Mouse (Mus musculus) stomach, postnatal 0 days (tissue): ENCODE results near the gene Defb23.

ENCODE experiments used
- CTCF ChIP-seq: IDR thresholded peaks from 2 replicates; pipeline ENCODE4 v1.5.1; 2016; ENCODE audit warnings: antibody characterized with exemption, low read depth, mild to moderate bottlenecking, moderate library complexity
- EP300 ChIP-seq: optimal IDR thresholded peaks from 2 replicates; pipeline ENCODE3; 2016; ENCODE audit warnings: antibody characterized with exemption

DNA sequence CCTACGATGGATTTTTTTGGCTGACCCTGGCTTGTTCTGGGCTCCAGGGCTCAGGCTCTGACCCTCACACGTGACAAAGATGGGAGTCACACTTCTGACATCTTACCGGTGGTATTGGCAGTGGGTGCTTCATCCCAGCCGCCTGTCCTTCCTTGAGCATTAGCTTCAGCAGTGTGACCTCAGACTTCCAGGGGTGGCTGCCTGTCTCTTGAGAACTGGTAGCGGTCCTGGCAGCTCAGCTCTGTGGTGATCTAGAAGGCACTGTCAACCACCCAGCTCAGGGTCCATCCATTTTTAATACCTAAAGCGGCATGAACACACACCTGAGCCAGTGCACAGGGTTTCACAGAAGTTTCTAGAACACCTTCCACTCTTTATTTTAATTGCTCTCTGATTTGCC, 54.6 kb downstream of the Defb23 start:
- no peak for TF ChIP-seq CTCF
- TF ChIP-seq EP300, result no peak
